Comparison of ENCODE assay signal across 17 mouse cellular contexts in the genomic region with DNA sequence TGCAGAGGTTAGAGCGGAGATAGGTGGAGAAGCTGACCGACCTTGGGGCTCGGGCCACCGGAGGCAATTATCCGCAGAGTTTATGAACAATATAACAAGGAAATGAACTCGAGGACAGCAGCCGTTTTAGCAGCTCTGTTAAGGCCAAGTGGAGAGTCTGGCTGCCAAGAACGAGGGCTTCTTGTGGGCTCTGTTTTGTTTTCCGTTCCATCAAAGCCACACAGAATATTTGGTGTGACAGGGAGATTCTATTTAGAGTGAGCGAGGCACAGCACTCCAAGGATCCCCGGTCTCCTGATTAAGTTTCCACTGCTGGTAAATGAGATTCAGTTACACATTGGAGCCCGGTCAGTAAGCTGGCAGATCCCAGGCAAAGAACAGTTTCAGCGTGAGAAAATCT.
A peak's percentile ranks its signal among the peaks of the same experiment; 100 is the strongest.
DNase-seq lines count a peak whose midpoint lies in the region; ATAC-seq and TF ChIP-seq lines count a peak whose summit lies in the region.
"Had no signal": no experiment of that assay in that cellular context is flagged by ENCODE, and none has a peak within 500 bp of the region (broad histone marks: within the 10 kb centered on the region; RNA-seq: fewer than 3 reads in every experiment).

No protein-coding gene starts in this region.

- no peaks in the 10 kb centered on the region for H3K27me3 ChIP-seq in kidney, embryonic 15.5 days
- H3K27me3 ChIP-seq in midbrain, postnatal 0 days (ENCODE audit: insufficient read depth, low read length): no peaks in the 10 kb centered on the region
- no peaks in the 10 kb centered on the region for H3K27me3 ChIP-seq in midbrain, embryonic 10.5 days (ENCODE audit: low read depth, poor library complexity, severe bottlenecking)
- H3K27me3 ChIP-seq: CH12.LX; forebrain, embryonic 12.5 days; heart, embryonic 12.5 days had no signal

- WGBS in kidney, embryonic 15.5 days: 60% methylated on average over 13 of the region's 13 CpGs
- 55% methylated on average over 13 of the region's 13 CpGs for WGBS in midbrain, postnatal 0 days
- WGBS in midbrain, embryonic 10.5 days: 84% methylated on average over 13 of the region's 13 CpGs

- no peak overlapping the region for H3K27ac ChIP-seq in kidney, embryonic 15.5 days
- no peak overlapping the region for H3K27ac ChIP-seq in midbrain, postnatal 0 days (ENCODE audit: low read depth, low read length)
- H3K27ac ChIP-seq in midbrain, embryonic 10.5 days (replicated peaks): no peak overlapping the region
- H3K27ac ChIP-seq: forebrain, embryonic 12.5 days; limb, embryonic 15.5 days had no signal

- no peak overlapping the region for H3K4me3 ChIP-seq in kidney, embryonic 15.5 days (replicated peaks)
- H3K4me3 ChIP-seq in midbrain, postnatal 0 days (ENCODE audit: low read depth, low read length): no peak overlapping the region
- no peak overlapping the region for H3K4me3 ChIP-seq in midbrain, embryonic 10.5 days
- H3K4me3 ChIP-seq: forebrain, embryonic 12.5 days; heart, embryonic 12.5 days; limb, embryonic 15.5 days; megakaryocyte, embryonic 14.5 days had no signal

- no peak for ATAC-seq in kidney, embryonic 15.5 days (replicated peaks; ENCODE audit: low FRiP score)
- no peak for ATAC-seq in midbrain, postnatal 0 days (ENCODE audit: low FRiP score)
- ATAC-seq: intestine, embryonic 16.5 days had no signal

- H3K9me3 ChIP-seq in kidney, embryonic 15.5 days (replicated peaks): no peaks in the 10 kb centered on the region
- no peaks in the 10 kb centered on the region for H3K9me3 ChIP-seq in midbrain, postnatal 0 days (ENCODE audit: low read length)
- no peaks in the 10 kb centered on the region for H3K9me3 ChIP-seq in midbrain, embryonic 10.5 days (replicated peaks)
- H3K9me3 ChIP-seq: forebrain, embryonic 12.5 days; heart, embryonic 12.5 days; limb, embryonic 15.5 days; megakaryocyte, embryonic 14.5 days had no signal

- H3K4me2 ChIP-seq in kidney, embryonic 15.5 days: peak overlapping the region; percentile 38; the same call in 1 of the 2 replicates
- no peak overlapping the region; the same call in 1 of the 2 replicates for H3K4me2 ChIP-seq in midbrain, postnatal 0 days (ENCODE audit: low read depth, low read length, poor library complexity, severe bottlenecking)
- H3K4me2 ChIP-seq: forebrain, embryonic 12.5 days; heart, embryonic 12.5 days; limb, embryonic 15.5 days; lung, embryonic 14.5 days had no signal

- peaks cover 8% of the 10 kb centered on the region; the same call in 1 of the 2 replicates for H3K4me1 ChIP-seq in kidney, embryonic 15.5 days
- H3K4me1 ChIP-seq in midbrain, postnatal 0 days (ENCODE audit: insufficient read depth, low read length): peaks cover 2% of the 10 kb centered on the region; the same call in 1 of the 2 replicates
- peaks cover 5% of the 10 kb centered on the region for H3K4me1 ChIP-seq in midbrain, embryonic 10.5 days
- H3K4me1 ChIP-seq: heart, embryonic 12.5 days; megakaryocyte, embryonic 14.5 days had no signal

- TF ChIP-seq CTCF in midbrain, postnatal 0 days (IDR thresholded peaks at IDR 0.05): no peak

- peak; percentile 50 to 57 for DNase-seq in cerebellum, postnatal 14 days
- DNase-seq in cerebellum, adult 11 months: no peak
- no peak for DNase-seq in kidney, postnatal 10 days
- DNase-seq in midbrain, postnatal 0 days (ENCODE audit: low spot score): peak; percentile 49
- no peak for DNase-seq in midbrain, embryonic 10.5 days (ENCODE audit: low spot score)
- no peak for DNase-seq in ovary, postnatal 14 days (ENCODE audit: low spot score)
- no peak for DNase-seq in spleen, postnatal 14 days (ENCODE audit: low spot score in 2 of 2)
- DNase-seq: heart, postnatal 4 days; lung, embryonic 14.5 days; thymus, postnatal 36 days had no signal

- no peak overlapping the region for H3K9ac ChIP-seq in kidney, embryonic 15.5 days
- H3K9ac ChIP-seq in midbrain, postnatal 0 days (replicated peaks; ENCODE audit: low read length, poor library complexity, severe bottlenecking): no peak overlapping the region
- H3K9ac ChIP-seq: forebrain, embryonic 12.5 days; heart, embryonic 12.5 days; limb, embryonic 15.5 days; lung, embryonic 14.5 days had no signal

- H3K36me3 ChIP-seq in kidney, embryonic 15.5 days: no peaks in the 10 kb centered on the region
- H3K36me3 ChIP-seq in midbrain, postnatal 0 days (ENCODE audit: insufficient read depth, low read length): no peaks in the 10 kb centered on the region
- no peaks in the 10 kb centered on the region for H3K36me3 ChIP-seq in midbrain, embryonic 10.5 days
- H3K36me3 ChIP-seq: forebrain, embryonic 12.5 days; heart, embryonic 12.5 days; limb, embryonic 15.5 days had no signal

Comparison
In these comparisons a context has a peak if more than half of its experiments do, and no peak if none do; other contexts are left out.
1. DNase-seq: peak in cerebellum, postnatal 14 days (2 of 2) and midbrain, postnatal 0 days (single experiment); none in cerebellum, adult 11 months (single experiment), kidney, postnatal 10 days (single experiment), midbrain, embryonic 10.5 days (single experiment), ovary, postnatal 14 days (single experiment) and spleen, postnatal 14 days (0 of 2).